9 mouse cellular contexts compared by ENCODE assay signal in the genomic region with DNA sequence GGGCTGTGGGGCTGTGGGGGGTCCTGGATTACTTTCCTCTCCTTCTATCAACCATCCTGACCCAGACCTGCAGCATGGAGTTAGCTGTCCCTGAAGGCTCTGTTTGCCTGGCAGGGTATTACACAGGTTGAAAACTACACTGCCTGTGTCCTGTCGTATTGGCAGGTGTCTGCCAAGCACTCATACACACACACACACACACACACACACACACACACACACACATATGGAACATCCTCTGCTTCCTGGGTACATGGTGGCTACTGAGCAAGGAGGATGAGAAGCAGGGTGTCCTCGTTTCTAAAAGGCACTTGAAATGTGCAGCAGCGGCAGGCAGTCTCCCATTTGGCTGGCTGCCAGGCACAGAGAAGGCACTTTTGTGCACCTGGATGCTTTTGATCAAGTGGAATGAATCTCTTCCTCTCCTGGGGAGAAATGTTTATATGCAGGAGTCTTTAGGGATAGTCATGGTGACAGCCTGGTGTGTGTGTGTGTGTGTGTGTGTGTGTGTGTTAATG. TPM values are rescaled to one million over a fixed set of nuclear protein-coding genes. Genes with fewer than 3 reads are reported as not detected.
DNase-seq lines count a peak whose midpoint lies in the region; ATAC-seq and TF ChIP-seq lines count a peak whose summit lies in the region.
"Had no signal": no experiment of that assay in that cellular context is flagged by ENCODE, and none has a peak within 500 bp of the region (broad histone marks: within the 10 kb centered on the region; RNA-seq: fewer than 3 reads in every experiment).

No protein-coding gene starts in this region.

- H3K4me3 ChIP-seq in kidney, embryonic 15.5 days (replicated peaks): no peak overlapping the region
- H3K4me3 ChIP-seq in forebrain, postnatal 0 days (ENCODE audit: low read depth, low read length): no peak overlapping the region
- H3K4me3 ChIP-seq: myocyte had no signal

- H3K27ac ChIP-seq in kidney, embryonic 15.5 days: no peak overlapping the region
- no peak overlapping the region for H3K27ac ChIP-seq in forebrain, postnatal 0 days (ENCODE audit: low read depth, low read length)

- 28% methylated on average over 3 of the region's 3 CpGs for WGBS in kidney, embryonic 15.5 days
- 4% methylated on average over 3 of the region's 3 CpGs for WGBS in forebrain, postnatal 0 days

- H3K27me3 ChIP-seq in kidney, embryonic 15.5 days: no peaks in the 10 kb centered on the region
- H3K27me3 ChIP-seq in forebrain, postnatal 0 days (ENCODE audit: insufficient read depth, low read length): no peaks in the 10 kb centered on the region

- H3K9me3 ChIP-seq in kidney, embryonic 15.5 days (replicated peaks): no peaks in the 10 kb centered on the region
- no peaks in the 10 kb centered on the region for H3K9me3 ChIP-seq in forebrain, postnatal 0 days (ENCODE audit: low read length)

- H3K4me2 ChIP-seq in kidney, embryonic 15.5 days: 0 out of 2 replicates have a peak overlapping the region, but pooled peaks have one; percentile 29
- H3K4me2 ChIP-seq in forebrain, postnatal 0 days (ENCODE audit: low read depth): no peak overlapping the region

- DNase-seq in kidney, adult 9 months: no peak
- DNase-seq in embryo, embryonic 9.5 days (ENCODE audit: extremely low spot score): peak; percentile 3
- DNase-seq in forebrain, postnatal 0 days: peak; percentile 54
- peak; percentile 32 for DNase-seq in neural tube, embryonic 10.5 days (ENCODE audit: extremely low spot score, low spot score)
- no peak for DNase-seq in adrenal gland, postnatal 4 days (ENCODE audit: low spot score in 2 of 2)
- no peak for DNase-seq in lung, postnatal 25 days (ENCODE audit: low spot score)
- DNase-seq in layer of hippocampus, postnatal 36 days: no peak

- no peak overlapping the region for H3K9ac ChIP-seq in kidney, embryonic 15.5 days
- H3K9ac ChIP-seq in forebrain, postnatal 0 days: no peak overlapping the region; the same call in 1 of the 2 replicates

- H3K4me1 ChIP-seq in kidney, embryonic 15.5 days: 0 out of 2 replicates have a peak, but pooled peaks cover 5% of the 10 kb centered on the region
- H3K4me1 ChIP-seq in forebrain, postnatal 0 days (ENCODE audit: insufficient read depth): peaks cover 9% of the 10 kb centered on the region; the same call in 1 of the 2 replicates

- no peak for TF ChIP-seq CTCF in forebrain, postnatal 0 days (IDR thresholded peaks at IDR 0.05; ENCODE audit: low read depth)

- ATAC-seq in kidney, embryonic 15.5 days (replicated peaks; ENCODE audit: low FRiP score): no peak
- ATAC-seq in forebrain, postnatal 0 days: peak; percentile 28

- no peaks in the 10 kb centered on the region for H3K36me3 ChIP-seq in kidney, embryonic 15.5 days
- H3K36me3 ChIP-seq in forebrain, postnatal 0 days (ENCODE audit: insufficient read depth): no peaks in the 10 kb centered on the region

RNA-seq across cellular contexts. Expression of a gene that starts 44.9 kb away (rescaled TPM):
- 33.9 and 37.1 TPM in 2 replicates for polyA plus RNA-seq in kidney, embryonic 15.5 days (2015; fragmentation: Nextera tagmentation; extraction: Ambion mirVana)
- 9.3 and 11.5 TPM in 2 replicates for total RNA-seq in forebrain, postnatal 0 days (2014; rRNA removed)
- 8.4 and 10.9 TPM in 2 replicates for polyA plus RNA-seq in forebrain, postnatal 0 days (2015; fragmentation: Nextera tagmentation; extraction: Ambion mirVana)
- total RNA-seq in adrenal gland, postnatal 4 days (2021): 10 to 100 TPM; 46.1 to 62.4 TPM
- total RNA-seq in layer of hippocampus, postnatal 36 days (2021): 1 to 10 TPM; 8.0 TPM

Comparison
In these comparisons a context has a peak if more than half of its experiments do, and no peak if none do; other contexts are left out.
1. DNase-seq: peak in embryo, embryonic 9.5 days (single experiment), forebrain, postnatal 0 days (single experiment) and neural tube, embryonic 10.5 days (single experiment); none in kidney, adult 9 months (single experiment), adrenal gland, postnatal 4 days (0 of 2), lung, postnatal 25 days (single experiment) and layer of hippocampus, postnatal 36 days (0 of 2).